Mouse (Mus musculus): Measurements from ENCODE around the gene Ndufc2. TPM values are rescaled to one million over a fixed set of nuclear protein-coding genes. Genes with fewer than 3 reads are reported as not detected.

Gene Ndufc2
- polyA plus RNA-seq, 1 experiment from 2014 or later, result 384 TPM

GRCm38 (mm10) chr7:97361467-97361866 lies 38.3 kb upstream of the Ndufc2 start:
- H3K27ac ChIP-seq, result no peak overlapping the region
- H3K9me3 ChIP-seq, result no peaks in the 10 kb centered on the region
- H3K4me2 ChIP-seq, result no peak overlapping the region
- no peaks in the 10 kb centered on the region for H3K27me3 ChIP-seq
- no peak overlapping the region for H3K4me3 ChIP-seq (replicated peaks)
- H3K9ac ChIP-seq (replicated peaks), result no peak overlapping the region
- H3K4me1 ChIP-seq (replicated peaks), result no peaks in the 10 kb centered on the region
- no peaks in the 10 kb centered on the region for H3K36me3 ChIP-seq
- ATAC-seq (ENCODE audit: insufficient number of reproducible peaks, insufficient read depth, low FRiP score, low TSS enrichment, low read depth), result no peak
- 30% methylated on average over 4 of the region's 4 CpGs for WGBS

DNA sequence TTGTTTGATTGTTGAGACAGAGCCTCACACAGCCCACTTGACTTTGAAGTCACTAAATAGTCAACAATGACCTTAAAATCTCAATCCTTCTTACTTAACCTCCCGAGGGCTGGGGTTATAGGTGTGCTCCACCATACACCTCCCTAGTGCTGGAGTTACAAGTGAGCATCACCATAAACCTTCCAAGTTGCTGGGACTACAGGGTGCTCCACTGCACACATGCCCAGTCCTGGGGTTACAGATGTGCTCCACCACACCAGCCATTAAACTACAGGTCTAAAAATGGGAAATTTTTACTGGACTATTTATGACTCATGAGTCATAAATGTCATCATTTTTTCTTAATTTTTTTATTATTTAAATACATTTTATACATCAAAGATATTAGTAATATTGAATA lies 33.9 kb upstream of the Ndufc2 start:
- no peak overlapping the region for H3K4me2 ChIP-seq
- no peaks in the 10 kb centered on the region for H3K27me3 ChIP-seq
- no peaks in the 10 kb centered on the region for H3K9me3 ChIP-seq
- no peak overlapping the region for H3K4me3 ChIP-seq (replicated peaks)
- peaks cover 3% of the 10 kb centered on the region for H3K4me1 ChIP-seq (replicated peaks)
- 88% methylated on average over 1 of the region's 1 CpGs for WGBS
- ATAC-seq (ENCODE audit: insufficient number of reproducible peaks, insufficient read depth, low FRiP score, low TSS enrichment, low read depth), result no peak
- no peak overlapping the region for H3K27ac ChIP-seq
- H3K9ac ChIP-seq (replicated peaks), result no peak overlapping the region
- H3K36me3 ChIP-seq, result no peaks in the 10 kb centered on the region

GRCm38 (mm10) chr7:97375101-97375500 lies 24.7 kb upstream of the Ndufc2 start:
- 94% methylated on average over 9 of the region's 9 CpGs for WGBS
- peaks cover 63% of the 10 kb centered on the region for H3K36me3 ChIP-seq
- H3K4me3 ChIP-seq (replicated peaks), result no peak overlapping the region

DNA sequence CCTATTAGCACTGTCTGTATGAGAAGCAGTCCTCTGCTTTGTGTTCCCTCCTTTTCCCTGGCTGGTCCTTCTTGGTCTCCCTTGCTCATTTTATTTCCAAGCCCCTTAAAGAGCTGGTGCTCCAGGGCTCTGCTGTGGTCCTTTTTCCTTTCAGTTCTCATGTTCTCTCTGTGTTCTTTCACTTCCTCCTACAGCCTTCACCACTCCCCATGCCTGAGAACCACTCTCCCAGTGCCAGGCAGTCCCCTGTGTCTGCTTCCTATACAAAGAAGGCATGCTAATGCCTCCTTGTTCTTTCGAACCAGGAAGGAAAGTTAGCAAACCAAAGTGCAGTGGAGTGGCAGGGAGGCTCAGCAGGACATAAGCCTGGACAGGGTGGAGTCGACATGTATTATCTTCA lies 23.9 kb upstream of the Ndufc2 start:
- ATAC-seq (ENCODE audit: insufficient number of reproducible peaks, insufficient read depth, low FRiP score, low TSS enrichment, low read depth), result no peak
- Histone ChIP-seq H3K27ac (no peak overlapping the region), H3K4me1 (replicated peaks) (peaks cover 9% of the 10 kb centered on the region), H3K36me3 (peaks cover 71% of the 10 kb centered on the region), H3K27me3 (no peaks in the 10 kb centered on the region), H3K9ac (replicated peaks) (no peak overlapping the region), H3K4me3 (replicated peaks) (no peak overlapping the region), H3K4me2 (no peak overlapping the region), H3K9me3 (no peaks in the 10 kb centered on the region)
- 91% methylated on average over 2 of the region's 2 CpGs for WGBS

More at GRCm38 (mm10) chr7:97375101-97375500, 24.7 kb upstream of the Ndufc2 start:
- H3K4me2 ChIP-seq, result no peak overlapping the region
- no peak overlapping the region for H3K9ac ChIP-seq (replicated peaks)
- no peaks in the 10 kb centered on the region for H3K27me3 ChIP-seq
- ATAC-seq (ENCODE audit: insufficient number of reproducible peaks, insufficient read depth, low FRiP score, low TSS enrichment, low read depth), result no peak
- no peak overlapping the region for H3K27ac ChIP-seq
- H3K9me3 ChIP-seq, result no peaks in the 10 kb centered on the region
- H3K4me1 ChIP-seq (replicated peaks), result peaks cover 11% of the 10 kb centered on the region

DNA sequence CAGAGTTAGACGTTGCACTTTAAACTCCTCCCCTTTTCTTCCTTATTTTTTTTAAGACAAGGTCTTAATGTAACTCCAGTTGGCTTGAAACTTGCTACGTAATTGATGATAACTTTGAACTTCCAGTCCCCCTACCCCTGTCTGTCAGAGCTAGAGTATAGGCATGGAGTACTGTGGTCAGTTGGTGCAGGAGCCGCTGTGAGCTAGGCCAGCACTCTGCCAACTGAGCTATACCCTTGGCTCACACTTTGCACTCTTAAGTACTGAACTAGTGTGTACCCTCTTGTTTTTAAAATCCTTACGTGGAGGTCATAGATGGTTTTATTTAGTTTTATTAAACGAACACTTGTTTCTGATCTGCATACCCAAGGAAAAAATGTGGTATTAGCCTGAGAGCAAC lies 20.5 kb upstream of the Ndufc2 start:
- no peak for ATAC-seq (ENCODE audit: insufficient number of reproducible peaks, insufficient read depth, low FRiP score, low TSS enrichment, low read depth)
- no peaks in the 10 kb centered on the region for H3K4me1 ChIP-seq (replicated peaks)
- H3K9ac ChIP-seq (replicated peaks), result no peak overlapping the region
- no peak overlapping the region for H3K4me3 ChIP-seq (replicated peaks)
- peaks cover 92% of the 10 kb centered on the region for H3K36me3 ChIP-seq
- H3K9me3 ChIP-seq, result no peaks in the 10 kb centered on the region
- H3K27ac ChIP-seq, result no peak overlapping the region
- no peak overlapping the region for H3K4me2 ChIP-seq
- WGBS, result 92% methylated on average over 5 of the region's 5 CpGs
- H3K27me3 ChIP-seq, result no peaks in the 10 kb centered on the region

DNA sequence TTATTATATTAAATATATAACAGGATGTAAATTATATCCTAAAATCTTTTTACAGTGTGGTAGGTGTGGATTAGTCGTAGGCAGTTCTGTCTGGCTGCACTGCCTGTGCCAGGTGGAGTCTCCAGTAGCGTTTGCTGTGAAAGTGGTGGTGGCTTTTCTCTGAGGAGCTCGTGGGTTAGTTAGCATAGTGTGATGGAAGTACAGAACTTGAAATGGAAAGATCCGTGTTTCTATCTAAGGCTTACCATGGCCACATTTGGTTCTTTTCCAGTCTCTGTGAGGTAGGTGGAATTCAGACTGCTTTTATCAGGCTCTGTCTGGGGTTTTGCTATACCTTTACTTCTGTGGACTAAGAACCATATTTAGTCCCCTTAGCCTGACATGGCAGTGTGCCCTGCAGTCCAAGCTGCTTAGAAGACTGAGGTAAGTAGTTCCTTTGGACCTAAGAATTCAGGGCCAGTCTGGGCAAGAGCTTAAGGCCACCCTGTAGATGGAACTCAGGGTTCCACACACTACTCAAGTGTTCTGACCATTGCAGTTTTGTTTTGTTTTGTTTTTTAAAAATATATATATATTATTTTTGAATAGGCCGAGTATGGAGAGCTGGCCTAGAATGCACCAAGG lies 19.2 kb upstream of the Ndufc2 start:
- no peaks in the 10 kb centered on the region for H3K9me3 ChIP-seq
- WGBS, result 89% methylated on average over 5 of the region's 5 CpGs
- no peak overlapping the region for H3K27ac ChIP-seq
- no peak for ATAC-seq (ENCODE audit: insufficient number of reproducible peaks, insufficient read depth, low FRiP score, low TSS enrichment, low read depth)
- no peak overlapping the region for H3K9ac ChIP-seq (replicated peaks)
- no peak overlapping the region for H3K4me3 ChIP-seq (replicated peaks)
- no peak overlapping the region for H3K4me2 ChIP-seq
- H3K4me1 ChIP-seq (replicated peaks), result no peaks in the 10 kb centered on the region
- no peaks in the 10 kb centered on the region for H3K27me3 ChIP-seq
- peaks cover 92% of the 10 kb centered on the region for H3K36me3 ChIP-seq

- no peak for ATAC-seq (ENCODE audit: insufficient number of reproducible peaks, insufficient read depth, low FRiP score, low TSS enrichment, low read depth)
Measured at GRCm38 (mm10) chr7:97382661-97383060, 17.1 kb upstream of the Ndufc2 start.

DNA sequence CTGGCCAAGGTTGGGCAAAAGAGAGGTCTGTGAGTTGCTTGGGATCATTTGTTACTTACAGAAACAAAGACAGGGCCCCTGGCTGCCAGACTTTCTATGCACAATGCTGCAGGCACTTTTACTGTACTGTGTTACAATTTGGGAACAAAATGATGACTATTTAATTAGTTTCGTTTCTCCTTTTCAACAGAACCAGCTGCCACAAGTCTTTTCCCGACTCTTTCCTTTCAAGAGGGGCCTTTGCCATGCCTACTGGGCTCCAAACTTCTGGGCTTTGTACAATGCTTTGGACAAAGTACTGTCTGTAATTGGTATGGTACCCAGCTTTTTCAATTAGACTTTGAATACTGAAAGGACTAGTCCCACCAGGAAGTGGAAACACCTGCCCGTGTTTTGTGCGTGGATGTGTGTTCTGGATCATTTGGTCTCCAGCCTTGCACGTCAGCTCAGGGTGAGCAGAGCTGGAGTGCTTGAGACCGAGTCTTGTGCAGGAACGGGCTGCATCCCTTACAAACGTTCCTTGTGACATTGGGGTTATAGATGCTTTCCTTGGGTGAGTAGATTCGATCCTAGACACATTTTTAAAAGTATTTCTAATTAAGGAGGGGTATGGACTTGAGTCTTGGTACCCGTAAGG lies 16.2 kb upstream of the Ndufc2 start:
- no peaks in the 10 kb centered on the region for H3K4me1 ChIP-seq (replicated peaks)
- no peaks in the 10 kb centered on the region for H3K9me3 ChIP-seq
- no peaks in the 10 kb centered on the region for H3K27me3 ChIP-seq
- H3K36me3 ChIP-seq, result peaks cover 95% of the 10 kb centered on the region
- H3K4me3 ChIP-seq (replicated peaks), result no peak overlapping the region
- WGBS, result 89% methylated on average over 10 of the region's 10 CpGs
- H3K27ac ChIP-seq, result no peak overlapping the region
- no peak for ATAC-seq (ENCODE audit: insufficient number of reproducible peaks, insufficient read depth, low FRiP score, low TSS enrichment, low read depth)
- H3K4me2 ChIP-seq, result no peak overlapping the region
- no peak overlapping the region for H3K9ac ChIP-seq (replicated peaks)

More at GRCm38 (mm10) chr7:97382661-97383060, 17.1 kb upstream of the Ndufc2 start:
- Histone ChIP-seq H3K36me3 (peaks cover 96% of the 10 kb centered on the region), H3K4me1 (replicated peaks) (no peaks in the 10 kb centered on the region), H3K4me3 (replicated peaks) (no peak overlapping the region), H3K27me3 (no peaks in the 10 kb centered on the region), H3K9me3 (no peaks in the 10 kb centered on the region), H3K9ac (replicated peaks) (no peak overlapping the region), H3K27ac (no peak overlapping the region), H3K4me2 (no peak overlapping the region)
- WGBS, result 96% methylated on average over 8 of the region's 8 CpGs

DNA sequence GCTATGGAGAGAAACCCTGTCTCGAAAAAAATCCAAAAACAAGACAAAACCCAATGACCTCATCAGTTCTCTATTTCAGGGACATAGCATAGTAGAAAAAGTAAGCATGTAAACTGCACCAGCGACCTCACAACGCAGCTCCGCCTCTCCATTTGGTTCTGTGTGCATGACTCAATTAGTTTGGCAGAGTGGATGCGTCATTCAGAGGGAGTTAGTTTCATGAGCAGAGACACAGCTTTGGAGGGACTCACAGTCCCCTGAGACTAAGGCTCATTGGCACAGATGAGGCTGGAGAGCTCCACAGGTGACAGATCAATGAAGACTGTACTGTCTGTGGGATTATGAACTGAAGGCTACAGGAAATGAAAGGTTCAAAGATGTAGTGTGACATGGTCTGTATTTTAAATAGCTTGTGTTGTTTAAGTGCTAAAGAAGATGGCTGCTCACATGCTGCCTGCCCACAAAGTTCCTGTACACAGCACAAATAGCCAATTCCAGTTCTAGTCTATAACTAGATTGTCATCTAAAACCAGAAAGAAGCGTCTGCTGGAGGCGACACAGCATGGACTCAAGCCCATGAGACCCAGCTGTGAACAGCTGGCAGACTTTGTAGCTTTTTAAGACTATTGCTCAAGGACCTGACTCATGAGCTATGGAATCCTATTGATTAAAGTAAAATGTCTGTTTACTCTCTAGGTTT lies 13.5 kb upstream of the Ndufc2 start:
- Histone ChIP-seq H3K27me3 (no peaks in the 10 kb centered on the region), H3K4me2 (no peak overlapping the region), H3K36me3 (peaks cover 95% of the 10 kb centered on the region), H3K4me3 (replicated peaks) (no peak overlapping the region), H3K27ac (no peak overlapping the region), H3K4me1 (replicated peaks) (no peaks in the 10 kb centered on the region), H3K9me3 (no peaks in the 10 kb centered on the region), H3K9ac (replicated peaks) (no peak overlapping the region)
- WGBS, result 92% methylated on average over 7 of the region's 7 CpGs
- no peak for ATAC-seq (ENCODE audit: insufficient number of reproducible peaks, insufficient read depth, low FRiP score, low TSS enrichment, low read depth)

DNA sequence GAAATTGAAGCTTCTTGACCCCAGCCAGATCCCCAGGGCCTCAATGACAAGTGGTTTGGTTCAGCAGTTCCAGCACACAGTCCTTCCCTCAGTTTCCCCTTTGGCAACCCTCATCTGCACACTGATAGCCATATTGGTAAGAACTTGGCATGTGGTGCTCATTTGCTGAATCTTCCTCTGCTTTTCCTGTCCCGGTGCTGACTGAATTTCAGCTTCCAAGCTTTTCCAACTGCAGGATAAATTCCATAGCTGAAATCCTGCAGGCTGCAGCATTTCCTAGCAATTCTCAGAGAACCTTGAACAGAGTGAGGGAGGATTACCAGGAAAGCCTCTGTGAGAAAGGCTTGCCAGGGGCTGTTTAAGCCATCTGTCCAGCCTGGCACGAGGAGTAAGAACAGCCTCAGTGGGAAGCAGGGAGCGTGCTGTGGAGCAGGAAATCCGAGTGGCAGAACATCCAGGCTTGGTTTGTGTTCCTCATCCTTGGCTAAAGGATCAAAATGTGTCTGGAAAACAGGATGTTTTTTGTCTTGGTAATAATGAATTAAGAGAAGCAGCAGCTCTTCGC lies 12.9 kb upstream of the Ndufc2 start:
- no peak overlapping the region for H3K4me2 ChIP-seq
- H3K4me3 ChIP-seq (replicated peaks), result no peak overlapping the region
- H3K27me3 ChIP-seq, result no peaks in the 10 kb centered on the region
- WGBS, result 88% methylated on average over 5 of the region's 5 CpGs
- no peak for ATAC-seq (ENCODE audit: insufficient number of reproducible peaks, insufficient read depth, low FRiP score, low TSS enrichment, low read depth)
- peaks cover 95% of the 10 kb centered on the region for H3K36me3 ChIP-seq
- H3K27ac ChIP-seq, result no peak overlapping the region
- no peak overlapping the region for H3K9ac ChIP-seq (replicated peaks)
- H3K9me3 ChIP-seq, result no peaks in the 10 kb centered on the region
- H3K4me1 ChIP-seq (replicated peaks), result no peaks in the 10 kb centered on the region

- Histone ChIP-seq H3K36me3 (peaks cover 97% of the 10 kb centered on the region), H3K4me2 (no peak overlapping the region), H3K27me3 (no peaks in the 10 kb centered on the region), H3K9me3 (no peaks in the 10 kb centered on the region), H3K4me1 (replicated peaks) (no peaks in the 10 kb centered on the region), H3K9ac (replicated peaks) (no peak overlapping the region), H3K27ac (no peak overlapping the region), H3K4me3 (replicated peaks) (no peak overlapping the region)
- WGBS, result 91% methylated on average over 8 of the region's 8 CpGs
- ATAC-seq (ENCODE audit: insufficient number of reproducible peaks, insufficient read depth, low FRiP score, low TSS enrichment, low read depth), result no peak
Measured at GRCm38 (mm10) chr7:97387561-97388147, 12.1 kb upstream of the Ndufc2 start.

Data from limb, embryonic 12.5 days (tissue).